Mouse (Mus musculus) bone marrow macrophage, adult 2 months (primary cell): ENCODE data around the gene Amz1.

Experiments used
- CTCF ChIP-seq: IDR thresholded peaks from 2 replicates; pipeline ENCODE4 v1.5.1; 2012; ENCODE audit warnings: low read depth, mild to moderate bottlenecking, low read length, moderate library complexity
- POLR2A ChIP-seq: IDR thresholded peaks from 2 replicates; pipeline ENCODE4 v1.6.1; 2012; ENCODE audit warnings: mild to moderate bottlenecking, low read depth, low read length, borderline replicate concordance

- TF ChIP-seq CTCF (no peak), POLR2A (no peak)
Observed at GRCm38 (mm10) chr5:140695987-140696386, 27.9 kb upstream of the Amz1 start.
